Mouse (Mus musculus): ENCODE data around the gene Gadd45a. TPM values are rescaled to one million over a fixed set of nuclear protein-coding genes. Genes with fewer than 3 reads are reported as not detected.

Gene Gadd45a
- polyA plus RNA-seq, 1 experiment from 2014 or later, result 17.6 TPM

GRCm38 (mm10) chr6:67010370-67011216, 26.7 kb downstream of the Gadd45a start:
- ATAC-seq (ENCODE audit: insufficient number of reproducible peaks, low FRiP score, low TSS enrichment, low read depth) (no peak), DNase-seq (ENCODE audit: low spot score) (no peak)
- Histone ChIP-seq H3K27ac (replicated peaks; ENCODE audit: low read depth, low read length) (no peak overlapping the region), H3K27me3 (ENCODE audit: control insufficient read depth, insufficient read depth, low read length) (no peaks in the 10 kb centered on the region), H3K9ac (ENCODE audit: low read length) (no peak overlapping the region), H3K4me3 (ENCODE audit: low read depth, low read length) (no peak overlapping the region), H3K4me2 (ENCODE audit: low read depth, severe bottlenecking) (no peak overlapping the region), H3K4me1 (ENCODE audit: control insufficient read depth, insufficient read depth, low read length) (no peaks in the 10 kb centered on the region), H3K9me3 (ENCODE audit: control insufficient read depth, low read length) (no peaks in the 10 kb centered on the region), H3K36me3 (ENCODE audit: control insufficient read depth, insufficient read depth, low read length) (no peaks in the 10 kb centered on the region)
- WGBS, result 78% methylated on average over 7 of the region's 7 CpGs

GRCm38 (mm10) chr6:67009888-67010287, 27.4 kb downstream of the Gadd45a start:
- H3K36me3 ChIP-seq (ENCODE audit: control insufficient read depth, insufficient read depth, low read length), result no peaks in the 10 kb centered on the region
- H3K27ac ChIP-seq (replicated peaks; ENCODE audit: low read depth, low read length), result no peak overlapping the region
- no peak for ATAC-seq (ENCODE audit: insufficient number of reproducible peaks, low FRiP score, low TSS enrichment, low read depth)
- 86% methylated on average over 3 of the region's 3 CpGs for WGBS
- no peaks in the 10 kb centered on the region for H3K9me3 ChIP-seq (ENCODE audit: control insufficient read depth, low read length)
- no peak overlapping the region for H3K4me3 ChIP-seq (ENCODE audit: low read depth, low read length)
- no peaks in the 10 kb centered on the region for H3K4me1 ChIP-seq (ENCODE audit: control insufficient read depth, insufficient read depth, low read length)
- H3K27me3 ChIP-seq (ENCODE audit: control insufficient read depth, insufficient read depth, low read length), result no peaks in the 10 kb centered on the region
- H3K4me2 ChIP-seq (ENCODE audit: low read depth, severe bottlenecking), result no peak overlapping the region
- DNase-seq (ENCODE audit: low spot score), result no peak
- H3K9ac ChIP-seq (ENCODE audit: low read length), result no peak overlapping the region

- Histone ChIP-seq H3K36me3 (ENCODE audit: control insufficient read depth, insufficient read depth, low read length) (no peaks in the 10 kb centered on the region), H3K27me3 (ENCODE audit: control insufficient read depth, insufficient read depth, low read length) (no peaks in the 10 kb centered on the region), H3K9me3 (ENCODE audit: control insufficient read depth, low read length) (no peaks in the 10 kb centered on the region), H3K9ac (ENCODE audit: low read length) (no peak overlapping the region), H3K4me1 (ENCODE audit: control insufficient read depth, insufficient read depth, low read length) (no peaks in the 10 kb centered on the region), H3K27ac (replicated peaks; ENCODE audit: low read depth, low read length) (no peak overlapping the region), H3K4me2 (ENCODE audit: low read depth, severe bottlenecking) (no peak overlapping the region), H3K4me3 (ENCODE audit: low read depth, low read length) (no peak overlapping the region)
- ATAC-seq (ENCODE audit: insufficient number of reproducible peaks, low FRiP score, low TSS enrichment, low read depth) (no peak), DNase-seq (ENCODE audit: low spot score) (no peak)
These were observed 37.5 kb downstream of the Gadd45a start for GRCm38 (mm10) chr6:66999800-67000199.

GRCm38 (mm10) chr6:66998645-66999044, 38.6 kb downstream of the Gadd45a start:
- Histone ChIP-seq H3K27me3 (ENCODE audit: control insufficient read depth, insufficient read depth, low read length) (no peaks in the 10 kb centered on the region), H3K4me2 (ENCODE audit: low read depth, severe bottlenecking) (no peak overlapping the region), H3K9me3 (ENCODE audit: control insufficient read depth, low read length) (no peaks in the 10 kb centered on the region), H3K4me3 (ENCODE audit: low read depth, low read length) (no peak overlapping the region), H3K27ac (replicated peaks; ENCODE audit: low read depth, low read length) (no peak overlapping the region), H3K4me1 (ENCODE audit: control insufficient read depth, insufficient read depth, low read length) (no peaks in the 10 kb centered on the region), H3K36me3 (ENCODE audit: control insufficient read depth, insufficient read depth, low read length) (no peaks in the 10 kb centered on the region), H3K9ac (ENCODE audit: low read length) (no peak overlapping the region)
- DNase-seq (ENCODE audit: low spot score) (no peak), ATAC-seq (ENCODE audit: insufficient number of reproducible peaks, low FRiP score, low TSS enrichment, low read depth) (no peak)
- 85% methylated on average over 2 of the region's 2 CpGs for WGBS

GRCm38 (mm10) chr6:66996257-66996656, 41.0 kb downstream of the Gadd45a start:
- ATAC-seq (ENCODE audit: insufficient number of reproducible peaks, low FRiP score, low TSS enrichment, low read depth), result no peak
- Histone ChIP-seq H3K27ac (replicated peaks; ENCODE audit: low read depth, low read length) (no peak overlapping the region), H3K27me3 (ENCODE audit: control insufficient read depth, insufficient read depth, low read length) (no peaks in the 10 kb centered on the region), H3K4me3 (ENCODE audit: low read depth, low read length) (no peak overlapping the region), H3K9ac (ENCODE audit: low read length) (no peak overlapping the region), H3K4me2 (ENCODE audit: low read depth, severe bottlenecking) (no peak overlapping the region), H3K9me3 (ENCODE audit: control insufficient read depth, low read length) (no peaks in the 10 kb centered on the region), H3K36me3 (ENCODE audit: control insufficient read depth, insufficient read depth, low read length) (no peaks in the 10 kb centered on the region), H3K4me1 (ENCODE audit: control insufficient read depth, insufficient read depth, low read length) (no peaks in the 10 kb centered on the region)
- WGBS, result 91% methylated on average over 1 of the region's 1 CpGs
- no peak for DNase-seq (ENCODE audit: low spot score)

GRCm38 (mm10) chr6:66995825-66996224, 41.4 kb downstream of the Gadd45a start:
- DNase-seq (ENCODE audit: low spot score), result no peak
- 80% methylated on average over 1 of the region's 1 CpGs for WGBS

GRCm38 (mm10) chr6:66994981-66995380, 42.3 kb downstream of the Gadd45a start:
- H3K9ac ChIP-seq (ENCODE audit: low read length), result no peak overlapping the region
- WGBS, result 92% methylated on average over 8 of the region's 8 CpGs
- ATAC-seq (ENCODE audit: insufficient number of reproducible peaks, low FRiP score, low TSS enrichment, low read depth) (no peak), DNase-seq (ENCODE audit: low spot score) (no peak)
- H3K9me3 ChIP-seq (ENCODE audit: control insufficient read depth, low read length), result no peaks in the 10 kb centered on the region
- no peaks in the 10 kb centered on the region for H3K4me1 ChIP-seq (ENCODE audit: control insufficient read depth, insufficient read depth, low read length)
- H3K4me2 ChIP-seq (ENCODE audit: low read depth, severe bottlenecking), result no peak overlapping the region
- H3K27me3 ChIP-seq (ENCODE audit: control insufficient read depth, insufficient read depth, low read length), result no peaks in the 10 kb centered on the region
- H3K4me3 ChIP-seq (ENCODE audit: low read depth, low read length), result no peak overlapping the region
- no peak overlapping the region for H3K27ac ChIP-seq (replicated peaks; ENCODE audit: low read depth, low read length)
- H3K36me3 ChIP-seq (ENCODE audit: control insufficient read depth, insufficient read depth, low read length), result no peaks in the 10 kb centered on the region

More at GRCm38 (mm10) chr6:66995825-66996224, 41.4 kb downstream of the Gadd45a start:
- no peak for ATAC-seq (ENCODE audit: insufficient number of reproducible peaks, low FRiP score, low TSS enrichment, low read depth)
- no peak overlapping the region for H3K9ac ChIP-seq (ENCODE audit: low read length)
- H3K4me2 ChIP-seq (ENCODE audit: low read depth, severe bottlenecking), result no peak overlapping the region
- no peaks in the 10 kb centered on the region for H3K27me3 ChIP-seq (ENCODE audit: control insufficient read depth, insufficient read depth, low read length)
- no peaks in the 10 kb centered on the region for H3K36me3 ChIP-seq (ENCODE audit: control insufficient read depth, insufficient read depth, low read length)
- no peaks in the 10 kb centered on the region for H3K9me3 ChIP-seq (ENCODE audit: control insufficient read depth, low read length)
- no peaks in the 10 kb centered on the region for H3K4me1 ChIP-seq (ENCODE audit: control insufficient read depth, insufficient read depth, low read length)
- no peak overlapping the region for H3K4me3 ChIP-seq (ENCODE audit: low read depth, low read length)
- no peak overlapping the region for H3K27ac ChIP-seq (replicated peaks; ENCODE audit: low read depth, low read length)

GRCm38 (mm10) chr6:66992786-66993185, 44.5 kb downstream of the Gadd45a start:
- no peak overlapping the region for H3K4me3 ChIP-seq (ENCODE audit: low read depth, low read length)
- no peak for ATAC-seq (ENCODE audit: insufficient number of reproducible peaks, low FRiP score, low TSS enrichment, low read depth)
- H3K9me3 ChIP-seq (ENCODE audit: control insufficient read depth, low read length), result no peaks in the 10 kb centered on the region
- H3K9ac ChIP-seq (ENCODE audit: low read length), result no peak overlapping the region
- no peaks in the 10 kb centered on the region for H3K4me1 ChIP-seq (ENCODE audit: control insufficient read depth, insufficient read depth, low read length)
- no peaks in the 10 kb centered on the region for H3K27me3 ChIP-seq (ENCODE audit: control insufficient read depth, insufficient read depth, low read length)
- no peak overlapping the region for H3K4me2 ChIP-seq (ENCODE audit: low read depth, severe bottlenecking)
- no peak for DNase-seq (ENCODE audit: low spot score)
- 92% methylated on average over 8 of the region's 8 CpGs for WGBS
- no peak overlapping the region for H3K27ac ChIP-seq (replicated peaks; ENCODE audit: low read depth, low read length)
- no peaks in the 10 kb centered on the region for H3K36me3 ChIP-seq (ENCODE audit: control insufficient read depth, insufficient read depth, low read length)

GRCm38 (mm10) chr6:66992232-66992631, 45.0 kb downstream of the Gadd45a start:
- Histone ChIP-seq H3K9ac (ENCODE audit: low read length) (no peak overlapping the region), H3K9me3 (ENCODE audit: control insufficient read depth, low read length) (no peaks in the 10 kb centered on the region), H3K27ac (replicated peaks; ENCODE audit: low read depth, low read length) (no peak overlapping the region), H3K4me1 (ENCODE audit: control insufficient read depth, insufficient read depth, low read length) (no peaks in the 10 kb centered on the region), H3K36me3 (ENCODE audit: control insufficient read depth, insufficient read depth, low read length) (no peaks in the 10 kb centered on the region), H3K27me3 (ENCODE audit: control insufficient read depth, insufficient read depth, low read length) (no peaks in the 10 kb centered on the region), H3K4me3 (ENCODE audit: low read depth, low read length) (no peak overlapping the region), H3K4me2 (ENCODE audit: low read depth, severe bottlenecking) (no peak overlapping the region)
- DNase-seq (ENCODE audit: low spot score), result no peak
- ATAC-seq (ENCODE audit: insufficient number of reproducible peaks, low FRiP score, low TSS enrichment, low read depth), result no peak
- WGBS, result 86% methylated on average over 9 of the region's 9 CpGs

Data from limb, embryonic 11.5 days (tissue).